Mouse (Mus musculus) heart, postnatal 4 days (tissue): ENCODE data around the gene Olfr1309. TPM values are rescaled to one million over a fixed set of nuclear protein-coding genes. Genes with fewer than 3 reads are reported as not detected.
"Not testable (repeated sequence)": the region's sequence is repeated elsewhere in the genome, so short reads cannot be mapped to it uniquely, and the experiment has no call there.

ENCODE experiments used
- DNase-seq: peaks from one replicate; pipeline ENCODE4 v3.0.0; 2021
- total RNA-seq, 2 experiments: library from RNA; stranded (reverse); gene quantifications; 2 replicates each; pipeline ENCODE4 v1.2.3; 2021

Gene Olfr1309
- total RNA-seq = not detected

- no peak for DNase-seq
Observed at GRCm38 (mm10) chr2:111990181-111990580, at the start of gene Olfr1309. Olfr1309 (minus strand) TSS chr2:111990281.

DNA sequence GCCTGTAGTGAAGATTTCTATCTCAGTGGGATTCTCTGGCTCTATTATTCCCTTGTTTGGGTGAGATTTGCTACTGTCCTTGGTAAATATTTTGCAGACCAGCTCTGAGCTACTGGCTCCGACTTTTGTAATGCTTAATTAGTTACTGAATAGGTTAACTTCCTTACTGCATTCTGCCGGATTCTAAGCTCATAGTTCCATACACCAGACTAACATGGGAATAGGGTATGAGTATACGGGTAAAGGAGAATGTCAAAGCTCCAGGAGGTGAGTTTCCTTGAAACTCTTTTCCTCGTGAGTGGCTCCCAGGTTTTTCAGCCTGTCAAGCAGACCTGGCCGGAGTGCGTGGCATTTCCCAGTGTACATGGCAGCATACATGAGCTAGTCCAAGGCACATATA is 36.9 kb upstream of the Olfr1309 start:
- DNase-seq = not testable (repeated sequence)

GRCm38 (mm10) chr2:112024312-112024711 is 34.2 kb upstream of the Olfr1309 start, which contains the start of gene Olfr1311:
Olfr1311 (minus strand) TSS chr2:112024412.
- DNase-seq = no peak

DNA sequence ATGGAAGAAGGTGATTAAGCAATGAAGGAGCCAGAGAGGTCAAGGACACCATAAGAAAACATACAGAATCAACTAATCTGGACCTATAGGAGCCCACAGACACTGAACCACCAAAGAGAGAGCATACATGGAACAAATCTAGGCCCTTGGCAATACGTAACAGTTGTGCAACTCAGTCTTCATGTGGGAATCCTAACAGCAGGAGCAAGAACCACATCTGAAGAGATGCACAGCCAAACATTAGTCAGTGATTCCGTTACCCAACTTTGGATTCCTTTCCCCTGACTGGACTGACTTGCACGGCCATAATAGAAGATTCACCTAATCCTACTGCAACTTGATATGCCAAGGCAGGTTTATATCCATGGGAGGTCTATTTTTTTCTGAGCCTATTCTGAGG is 24.8 kb upstream of the Olfr1309 start:
- DNase-seq = no peak

DNA sequence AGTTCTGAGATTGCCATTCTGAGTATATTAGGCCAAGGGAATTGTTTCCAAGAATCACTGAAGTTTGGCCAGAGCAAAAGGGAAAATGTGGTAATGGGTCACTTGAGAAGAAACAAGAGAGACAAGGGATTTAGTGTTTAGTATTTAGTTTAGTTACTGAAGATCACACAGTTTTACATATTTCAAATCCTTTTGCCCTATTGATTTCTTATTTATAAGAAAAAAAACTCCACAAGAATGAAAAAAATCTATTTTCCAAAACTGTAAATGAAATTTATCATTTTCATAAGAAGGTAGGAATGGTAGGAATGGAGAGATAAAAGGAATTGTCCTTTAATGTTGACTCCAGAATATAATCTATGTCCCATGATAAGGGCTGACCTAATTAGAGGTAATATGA is 22.5 kb upstream of the Olfr1309 start, which contains the start of gene Olfr1310:
Olfr1310 (minus strand) TSS at position 101 of the 400 bp plus-strand sequence.
- no peak for DNase-seq

DNA sequence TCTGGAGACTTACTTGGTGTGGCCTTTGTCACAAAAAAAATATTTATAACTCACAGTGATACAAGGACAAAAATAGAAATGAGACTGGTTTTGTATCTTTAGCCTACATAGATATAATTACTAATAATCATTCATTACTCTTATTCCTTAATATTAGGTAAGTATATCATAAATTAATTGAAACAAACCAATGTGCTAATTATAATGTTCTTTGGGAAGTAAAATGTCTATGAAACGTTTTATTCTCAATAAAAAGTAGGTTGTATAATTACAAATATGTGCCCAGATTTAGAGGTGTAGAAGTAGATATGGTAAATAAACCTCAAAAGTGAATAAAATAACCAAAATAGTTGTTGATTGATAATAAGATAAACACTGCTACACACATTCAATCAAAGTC is 25.2 kb downstream of the Olfr1309 start, which contains the start of gene Olfr1308:
Olfr1308 (minus strand) TSS at position 101 of the 400 bp plus-strand sequence.
- DNase-seq = no peak

- no peak for DNase-seq
Observed at GRCm38 (mm10) chr2:111949340-111949739, 40.7 kb downstream of the Olfr1309 start, which contains the start of gene Olfr1307. Olfr1307 (minus strand) TSS chr2:111949440.

Other genes with a start within 250 kb of the Olfr1309 start
- not detected for gene Olfr1301, start 239.3 kb downstream of the Olfr1309 start, total RNA-seq
- gene Olfr1302, start 212.9 kb downstream of the Olfr1309 start, total RNA-seq = not detected
- gene Olfr1303, start 169.9 kb downstream of the Olfr1309 start, total RNA-seq = not detected
- gene Olfr1305, start 113.1 kb downstream of the Olfr1309 start, total RNA-seq = not detected
- gene Olfr1306, start 74.0 kb downstream of the Olfr1309 start, total RNA-seq = not detected
- under 1 TPM in 1 of 2 experiments, not detected in 1; 0.02 TPM for gene Olfr1307, start 40.8 kb downstream of the Olfr1309 start, total RNA-seq
- not detected for gene Olfr1308, start 25.3 kb downstream of the Olfr1309 start, total RNA-seq
- not detected for gene Olfr1310, start 22.4 kb upstream of the Olfr1309 start, total RNA-seq
- not detected for gene Olfr1311, start 34.1 kb upstream of the Olfr1309 start, total RNA-seq
- gene Olfr1312, start 60.0 kb upstream of the Olfr1309 start, total RNA-seq = not detected
- not detected for gene Olfr1313, start 87.6 kb upstream of the Olfr1309 start, total RNA-seq
- gene Olfr1314, start 106.5 kb upstream of the Olfr1309 start, total RNA-seq = not detected
- not detected for gene Olfr1315-ps1, start 125.2 kb upstream of the Olfr1309 start, total RNA-seq
- gene Olfr1316, start 144.7 kb upstream of the Olfr1309 start, total RNA-seq = not detected
- gene Olfr1317, start 150.0 kb upstream of the Olfr1309 start, total RNA-seq = not detected
- gene Olfr1318, start 163.9 kb upstream of the Olfr1309 start, total RNA-seq = not detected
- 1 to 10 TPM; 6.6 to 7.7 TPM for gene Lpcat4, start 249.2 kb upstream of the Olfr1309 start, total RNA-seq